Mouse (Mus musculus) bone marrow, adult 2 months (tissue): ENCODE results near the gene Nip7. TPM values are rescaled to one million over a fixed set of nuclear protein-coding genes. Genes with fewer than 3 reads are reported as not detected.
"Not testable (repeated sequence)": the region's sequence is repeated elsewhere in the genome, so short reads cannot be mapped to it uniquely, and the experiment has no call there.

Experiments used
- H3K27ac ChIP-seq: fragments of 200-500 bp; 2 replicates; pipeline ENCODE4 v1.5.1; 2012; ENCODE audit warnings: low read depth, mild to moderate bottlenecking, control low read depth, inconsistent platforms, low read length; ENCODE audit not compliant: control insufficient read depth, poor library complexity, insufficient read depth
- H3K4me1 ChIP-seq: fragments of 200-500 bp; 2 replicates; pipeline ENCODE4 v1.6.1; 2011; ENCODE audit warnings: low read length; ENCODE audit not compliant: control insufficient read depth, insufficient read depth
- H3K4me3 ChIP-seq: fragments of 200-500 bp; replicated peaks from 2 replicates; pipeline ENCODE3; 2011; ENCODE audit warnings: mild to moderate bottlenecking, low read depth, low read length, control low read depth; ENCODE audit not compliant: control insufficient read depth
- CTCF ChIP-seq: fragments of 200-500 bp; IDR thresholded peaks from 2 replicates; pipeline ENCODE4 v1.5.1; 2011; ENCODE audit warnings: low read length, control low read depth; ENCODE audit not compliant: control insufficient read depth, insufficient read depth
- POLR2A ChIP-seq: fragments of 200-500 bp; IDR thresholded peaks from 2 replicates; pipeline ENCODE4 v1.6.1; 2011; ENCODE audit warnings: low read depth, mild to moderate bottlenecking, control low read depth, low read length, borderline replicate concordance; ENCODE audit not compliant: control insufficient read depth
- WGBS: fragments of 180-500 bp; shearing (Covaris S2); methylation state at CpG from one replicate; pipeline ENCODE4 v1.1.7; 2018; 5-methylcytosine and 5-hydroxymethylcytosine counted together
- polyA plus RNA-seq: library from polyadenylated mRNA; stranded (reverse); fragments of >200 nt; gene quantifications from 2 replicates; pipeline ENCODE4 v1.2.4, GENCODE M21; 2011; ENCODE audit warnings: low replicate concordance; ENCODE audit not compliant: missing spikeins, insufficient read depth, insufficient read length

Gene Nip7
- polyA plus RNA-seq, 1 experiment: 59.8 TPM

DNA sequence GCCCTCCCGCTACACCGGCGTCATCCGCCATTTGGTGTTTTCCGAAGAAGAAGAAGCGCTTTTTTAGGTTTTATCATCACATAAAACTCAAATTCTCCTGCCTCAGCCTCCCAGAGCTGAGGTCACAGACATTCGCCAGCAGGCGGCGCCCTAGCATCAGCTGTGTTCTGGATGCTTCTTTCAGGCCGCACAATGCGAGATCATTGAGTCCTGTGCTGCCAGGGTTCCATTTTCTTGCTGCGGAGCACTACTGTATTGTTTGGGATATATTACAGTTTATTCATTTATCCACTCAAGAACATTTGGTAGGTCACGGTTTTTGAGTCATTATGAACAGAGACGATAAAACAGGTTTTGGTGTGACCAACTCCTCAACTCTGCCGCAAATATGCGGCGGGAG, 28.7 kb downstream of the Nip7 start:
- H3K27ac ChIP-seq: no peak overlapping the region
- WGBS: 95% methylated on average over 17 of the region's 17 CpGs
- H3K4me1 ChIP-seq: no peaks in the 10 kb centered on the region
- no peak for TF ChIP-seq POLR2A
- TF ChIP-seq CTCF: peak; percentile 58
- H3K4me3 ChIP-seq: no peak overlapping the region

DNA sequence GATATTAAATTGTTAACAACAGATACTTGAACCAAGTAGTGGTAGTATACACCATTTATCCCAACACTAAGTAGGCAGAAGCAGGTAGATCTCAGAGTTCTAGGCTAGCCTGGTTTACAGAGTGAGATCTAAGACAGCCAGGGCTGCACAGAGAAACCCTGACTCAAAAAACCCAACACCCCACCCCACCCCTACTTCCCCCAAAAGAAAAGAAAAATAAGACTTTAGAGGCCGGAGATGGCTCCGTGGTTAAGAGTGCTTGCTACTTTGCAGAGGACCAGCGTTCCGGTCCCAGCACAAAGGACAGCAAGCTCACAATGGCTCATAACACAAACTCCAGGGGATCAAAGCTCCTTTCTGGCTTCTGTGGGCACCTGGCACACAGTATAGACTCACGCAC, 29.3 kb downstream of the Nip7 start:
- Histone ChIP-seq H3K27ac (no peak overlapping the region), H3K4me3 (no peak overlapping the region), H3K4me1 (no peaks in the 10 kb centered on the region)
- WGBS: 92% methylated on average over 5 of the region's 5 CpGs
- TF ChIP-seq POLR2A (no peak), CTCF (no peak)

GRCm38 (mm10) chr8:107088526-107089063, 31.9 kb downstream of the Nip7 start:
- TF ChIP-seq POLR2A: no peak
- TF ChIP-seq CTCF: no peak
- Histone ChIP-seq H3K4me3 (no peak overlapping the region), H3K27ac (no peak overlapping the region), H3K4me1 (no peaks in the 10 kb centered on the region; the same call in 1 of the 2 replicates)
- WGBS: 92% methylated on average over 5 of the region's 5 CpGs

GRCm38 (mm10) chr8:107090531-107090930, 33.9 kb downstream of the Nip7 start:
- no peak overlapping the region for H3K4me3 ChIP-seq
- TF ChIP-seq POLR2A: no peak
- no peak for TF ChIP-seq CTCF
- no peak overlapping the region for H3K27ac ChIP-seq
- WGBS: 92% methylated on average over 7 of the region's 7 CpGs
- H3K4me1 ChIP-seq: peaks cover 1% of the 10 kb centered on the region

DNA sequence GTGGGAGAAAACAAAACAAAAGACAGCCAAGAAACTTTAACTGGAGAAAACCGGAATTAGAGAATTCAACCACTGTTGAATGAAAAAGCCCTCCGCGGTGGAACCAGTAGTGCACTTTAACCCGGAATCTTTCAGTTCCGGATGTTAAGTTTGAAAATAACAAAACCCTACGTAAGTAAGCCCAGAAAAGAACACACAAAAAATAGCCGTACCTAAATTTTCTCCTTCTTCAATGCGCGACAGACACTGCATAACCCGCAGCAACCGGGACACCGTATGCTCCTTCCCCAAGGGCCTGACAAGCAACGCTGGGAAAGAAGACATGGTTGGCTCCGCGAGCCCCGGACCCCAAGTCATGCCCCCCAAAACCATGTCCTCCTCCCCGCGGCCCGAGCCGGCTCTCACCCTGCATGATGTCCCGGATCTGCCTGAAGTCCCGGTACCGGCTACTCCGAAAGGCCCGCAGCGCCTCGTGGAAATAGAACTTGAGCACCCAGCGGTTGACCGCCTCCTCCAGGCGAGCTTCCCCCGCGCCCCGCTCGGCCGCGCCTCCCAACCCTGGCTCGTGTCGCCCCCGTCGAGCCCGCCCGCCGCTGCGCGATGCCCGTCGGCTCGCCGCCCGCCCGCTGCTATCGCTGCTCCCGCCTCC, 39.2 kb downstream of the Nip7 start:
- TF ChIP-seq POLR2A (no peak), CTCF (no peak)

DNA sequence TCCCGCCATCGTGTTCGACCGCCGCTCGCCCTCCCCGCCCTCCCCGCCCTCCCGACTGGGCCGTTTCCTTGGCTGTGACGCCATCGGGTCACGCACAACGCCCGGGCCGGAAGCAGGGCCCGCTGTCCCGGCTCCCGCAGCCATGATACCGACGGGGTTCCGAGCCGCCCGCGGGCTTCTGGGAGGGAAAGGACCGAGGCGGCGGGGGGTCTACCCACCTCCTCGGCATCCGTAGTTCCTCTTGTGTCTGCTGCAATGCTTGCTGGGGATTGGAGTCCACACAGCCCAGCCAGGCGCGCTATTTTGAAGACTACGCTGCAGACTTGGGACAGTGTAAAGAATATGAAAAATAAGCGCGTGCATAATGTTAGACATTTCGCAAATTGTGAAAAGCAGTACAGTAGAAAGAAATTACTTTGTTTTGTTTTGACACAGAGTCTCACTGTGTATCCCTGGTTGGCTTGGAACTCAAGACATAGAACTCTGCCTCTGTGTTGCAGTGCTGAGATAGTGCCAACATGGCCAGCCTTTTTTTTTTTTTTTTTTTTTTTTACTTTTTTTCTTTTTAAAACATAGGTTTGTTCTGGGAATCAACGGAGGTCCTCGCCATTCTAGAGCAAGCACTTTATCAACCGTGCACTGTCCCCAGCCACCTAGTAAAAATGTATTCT, 39.8 kb downstream of the Nip7 start, which contains the start of gene Terf2:
Terf2 (minus strand) TSS at position 182 of the 671 bp plus-strand sequence.
- Histone ChIP-seq H3K4me1 (peaks cover 1% of the 10 kb centered on the region), H3K27ac (peak within 1 kb of the TSS; percentile 93), H3K4me3 (peak within 1 kb of the TSS; percentile 97)
- TF ChIP-seq POLR2A (peak; percentile 42; the same call in 1 of the 2 replicates), CTCF (no peak)
- WGBS: 3% methylated on average over 39 of the region's 39 CpGs

More for the DNA sequence above, 39.2 kb downstream of the Nip7 start:
- Histone ChIP-seq H3K4me1 (peaks cover 1% of the 10 kb centered on the region), H3K4me3 (peak overlapping the region; percentile 97), H3K27ac (peak overlapping the region; percentile 93)
- WGBS: 2% methylated on average over 53 of the region's 53 CpGs

DNA sequence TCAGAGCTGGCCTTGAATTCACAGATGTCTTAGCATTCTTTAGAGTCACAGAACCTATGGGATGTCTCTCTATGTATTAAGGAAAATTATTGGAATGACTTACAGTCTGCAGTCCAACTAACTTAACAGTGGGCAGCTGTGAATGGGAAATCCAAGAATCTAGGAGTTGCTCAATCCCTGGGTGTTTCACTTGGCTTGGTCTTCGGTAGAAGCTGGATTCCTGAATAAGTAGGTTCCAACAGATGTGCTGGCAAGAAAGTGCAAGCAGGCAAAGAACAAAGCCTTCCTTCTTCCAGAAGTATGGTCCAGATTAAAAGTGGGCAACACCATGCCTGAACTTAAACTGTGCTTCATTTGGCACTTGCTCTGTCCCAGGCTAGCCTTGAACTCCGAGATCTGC, 44.0 kb downstream of the Nip7 start:
- no peak overlapping the region for H3K27ac ChIP-seq
- H3K4me3 ChIP-seq: no peak overlapping the region
- TF ChIP-seq CTCF (no peak), POLR2A (no peak)
- 71% methylated on average over 2 of the region's 2 CpGs for WGBS
- no peaks in the 10 kb centered on the region; the same call in 1 of the 2 replicates for H3K4me1 ChIP-seq

DNA sequence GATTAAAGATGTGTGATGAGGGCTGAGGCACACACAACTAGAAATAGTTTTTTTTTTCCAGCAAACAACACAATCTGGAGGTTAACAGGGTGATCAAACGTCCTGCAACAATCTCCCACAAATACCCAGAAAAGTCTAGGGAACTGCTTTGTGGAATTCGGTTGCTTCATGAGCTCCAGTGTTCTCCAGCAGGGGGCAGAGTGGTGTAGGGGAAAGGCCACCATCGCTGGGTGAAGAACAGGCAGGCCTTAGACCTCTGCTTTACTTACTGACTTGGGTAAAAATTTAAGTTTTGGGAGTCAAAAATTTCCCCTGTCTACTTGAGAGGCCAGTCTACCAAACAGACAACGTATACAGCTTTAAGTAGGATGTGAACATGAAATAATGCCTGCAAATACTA, 47.9 kb downstream of the Nip7 start:
- H3K27ac ChIP-seq: no peak overlapping the region
- WGBS: 23% methylated on average over 4 of the region's 4 CpGs
- TF ChIP-seq CTCF: peak; percentile 75
- no peak for TF ChIP-seq POLR2A

DNA sequence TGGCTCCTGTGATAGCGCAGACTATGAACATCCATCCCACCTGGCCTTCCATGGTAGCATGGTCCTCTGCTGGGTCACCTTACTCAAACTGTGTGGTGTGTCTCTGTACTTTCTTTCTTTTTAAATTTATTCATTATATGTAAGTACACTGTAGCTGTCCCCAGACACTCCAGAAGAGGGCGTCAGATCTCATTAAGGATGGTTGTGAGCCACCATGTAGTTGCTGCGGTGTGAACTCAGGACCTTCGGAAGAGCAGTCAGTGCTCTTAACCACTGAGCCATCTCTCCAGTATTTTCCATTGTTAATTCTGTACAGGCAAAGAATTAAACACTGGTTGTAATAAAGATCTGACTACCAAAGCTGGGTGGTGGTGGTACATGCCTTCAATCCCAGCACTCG, 51.4 kb downstream of the Nip7 start:
- not testable (repeated sequence) for H3K4me3 ChIP-seq, H3K4me1 ChIP-seq, H3K27ac ChIP-seq
- WGBS: 90% methylated on average over 5 of the region's 5 CpGs

More for the DNA sequence above, 47.9 kb downstream of the Nip7 start:
- Histone ChIP-seq H3K4me1 (no peaks in the 10 kb centered on the region; the same call in 1 of the 2 replicates), H3K4me3 (no peak overlapping the region)
